Mouse (Mus musculus) testis, adult 2 months (tissue): Measurements from ENCODE around the gene Rbfox3. TPM values are rescaled to one million over a fixed set of nuclear protein-coding genes. Genes with fewer than 3 reads are reported as not detected.

Source experiments
- H3K27ac ChIP-seq: fragments of 200-500 bp; 2 replicates; pipeline ENCODE4 v1.5.1; 2012; ENCODE audit warnings: low read depth, low read length; ENCODE audit not compliant: control insufficient read depth, insufficient read depth
- H3K27me3 ChIP-seq: fragments of 200-500 bp; 2 replicates; pipeline ENCODE4 v1.6.1; 2012; ENCODE audit warnings: mild to moderate bottlenecking, low read length, moderate library complexity; ENCODE audit not compliant: control insufficient read depth, insufficient read depth
- H3K36me3 ChIP-seq: fragments of 200-500 bp; 2 replicates; pipeline ENCODE4 v1.6.1; 2012; ENCODE audit warnings: mild to moderate bottlenecking, low read length; ENCODE audit not compliant: control insufficient read depth, insufficient read depth
- H3K4me1 ChIP-seq: fragments of 200-500 bp; 2 replicates; pipeline ENCODE4 v1.6.1; 2012; ENCODE audit warnings: low read length; ENCODE audit not compliant: control insufficient read depth, insufficient read depth
- H3K4me3 ChIP-seq: fragments of 200-500 bp; 2 replicates; pipeline ENCODE4 v1.5.1; 2012; ENCODE audit warnings: low read depth, mild to moderate bottlenecking, low read length, moderate library complexity, mixed read lengths; ENCODE audit not compliant: control insufficient read depth
- CTCF ChIP-seq: fragments of 200-500 bp; IDR thresholded peaks from 2 replicates; pipeline ENCODE4 v1.5.1; 2012; ENCODE audit warnings: low read depth, mild to moderate bottlenecking, inconsistent platforms, low read length, moderate library complexity; ENCODE audit not compliant: control insufficient read depth, insufficient read depth, insufficient replicate concordance
- POLR2A ChIP-seq: fragments of 200-500 bp; IDR thresholded peaks from 2 replicates; pipeline ENCODE4 v1.6.1; 2012; ENCODE audit warnings: low read depth, mild to moderate bottlenecking, inconsistent platforms, low read length, moderate library complexity; ENCODE audit not compliant: control insufficient read depth
- polyA plus RNA-seq: library from polyadenylated mRNA; depleted of rRNA; stranded (reverse); fragments of >200 nt; gene quantifications from 2 replicates; pipeline ENCODE4 v1.2.3, GENCODE M21; 2012

Gene Rbfox3
- polyA plus RNA-seq, 1 experiment: 0.28 TPM

DNA sequence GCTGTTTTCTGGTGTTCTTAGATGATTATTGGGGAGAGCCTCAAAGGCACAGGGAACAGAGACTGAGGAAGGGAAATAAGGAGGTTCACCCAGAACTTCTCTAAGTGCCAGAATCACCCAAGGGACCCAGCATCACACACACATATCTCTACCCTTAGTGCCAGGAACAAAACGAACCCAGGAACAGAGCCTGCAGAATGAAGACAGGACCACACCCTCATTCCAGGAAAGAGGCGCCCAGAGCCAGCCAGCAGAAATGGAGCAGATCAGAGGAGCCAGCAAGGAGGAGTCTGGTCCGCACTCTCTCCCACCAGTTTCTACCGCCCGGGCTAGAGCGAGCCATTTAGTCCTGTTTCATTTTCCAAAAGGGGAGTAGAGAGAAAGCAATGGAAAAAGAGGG, 358.4 kb downstream of the Rbfox3 start:
- TF ChIP-seq CTCF: no peak
- no peak for TF ChIP-seq POLR2A
- Histone ChIP-seq H3K36me3 (no peaks in the 10 kb centered on the region), H3K4me1 (no peaks in the 10 kb centered on the region), H3K4me3 (no peak overlapping the region), H3K27ac (no peak overlapping the region), H3K27me3 (no peaks in the 10 kb centered on the region)

DNA sequence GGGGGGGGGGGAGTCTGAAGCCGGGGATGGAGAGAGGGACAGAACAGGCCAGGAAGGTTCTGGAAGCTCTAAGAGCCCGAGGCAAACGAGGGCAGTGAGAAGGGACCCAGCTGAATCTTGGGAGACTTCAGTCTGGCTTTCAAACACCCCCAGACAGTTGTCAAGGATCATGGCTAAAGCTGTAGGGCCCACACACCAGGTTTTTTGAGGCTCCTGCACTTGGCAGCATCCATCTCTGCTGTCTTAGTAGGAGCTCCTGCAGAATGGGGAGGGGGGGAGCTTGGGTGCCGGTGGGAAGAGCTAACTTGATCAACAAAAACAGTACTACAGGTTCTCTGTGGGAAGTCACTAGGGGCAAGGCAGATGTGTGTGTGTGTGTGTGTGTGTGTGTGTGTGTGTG, 358.9 kb downstream of the Rbfox3 start:
- no peak for TF ChIP-seq POLR2A
- TF ChIP-seq CTCF: no peak
- H3K27me3 ChIP-seq: no peaks in the 10 kb centered on the region
- H3K36me3 ChIP-seq: no peaks in the 10 kb centered on the region
- H3K27ac ChIP-seq: no peak overlapping the region
- H3K4me3 ChIP-seq: no peak overlapping the region
- no peaks in the 10 kb centered on the region for H3K4me1 ChIP-seq

DNA sequence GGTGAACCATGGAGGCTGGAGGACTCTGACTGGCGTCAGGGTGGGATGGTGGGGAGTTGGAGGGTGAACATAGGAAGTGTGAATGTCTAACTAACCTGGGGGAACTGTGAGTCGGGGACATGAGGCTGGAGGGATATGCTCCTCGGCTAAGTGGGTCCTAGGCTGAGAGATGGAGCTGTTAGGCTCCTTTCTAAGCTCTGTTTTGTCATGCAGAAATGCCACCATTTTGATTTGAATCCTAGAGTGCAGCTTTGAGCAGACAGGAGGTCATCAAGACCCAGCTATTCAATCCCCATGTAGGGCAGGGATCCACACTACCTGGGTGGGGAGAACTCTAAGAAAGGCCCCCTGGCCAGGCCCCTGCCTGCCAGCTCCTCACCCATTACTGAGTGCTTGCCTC, 359.7 kb downstream of the Rbfox3 start:
- Histone ChIP-seq H3K27ac (no peak overlapping the region), H3K36me3 (no peaks in the 10 kb centered on the region), H3K27me3 (no peaks in the 10 kb centered on the region), H3K4me1 (no peaks in the 10 kb centered on the region), H3K4me3 (no peak overlapping the region)
- TF ChIP-seq POLR2A (no peak), CTCF (no peak)

DNA sequence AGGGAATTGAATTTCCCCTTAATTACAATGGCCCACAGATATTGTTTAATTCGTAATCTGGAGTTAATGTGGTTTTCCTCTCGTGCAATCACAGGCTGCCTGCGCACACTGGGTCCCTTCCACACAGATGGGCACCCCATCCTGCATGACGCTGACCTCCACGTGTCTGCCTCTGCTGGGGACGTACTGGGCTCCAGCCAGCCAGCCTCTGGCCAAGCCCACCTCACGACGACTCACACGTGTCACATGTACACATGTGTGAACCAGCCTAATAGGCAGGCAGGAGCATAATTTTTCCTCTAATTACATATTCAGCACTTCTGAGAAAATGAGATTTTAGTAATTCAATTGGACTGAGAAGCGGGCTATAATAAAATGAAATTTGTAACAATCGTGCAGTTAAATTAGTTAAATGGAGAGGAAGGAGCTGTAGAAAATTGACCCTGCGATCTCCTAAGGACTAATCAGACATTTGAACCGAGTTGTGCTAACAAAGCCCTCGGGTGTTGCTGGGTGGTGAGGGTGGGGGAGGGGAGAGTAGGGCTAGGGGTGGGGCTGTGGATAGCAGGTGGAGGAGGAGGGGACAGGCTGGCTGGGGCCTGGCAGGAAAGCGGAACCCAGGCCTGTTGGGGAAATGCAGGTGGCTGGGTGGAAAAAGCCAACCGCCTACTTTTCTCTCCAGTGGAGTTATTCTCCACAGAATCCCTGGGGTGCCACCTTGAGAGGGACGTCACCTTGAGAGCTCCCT, 360.4 kb downstream of the Rbfox3 start:
- Histone ChIP-seq H3K4me1 (no peaks in the 10 kb centered on the region), H3K4me3 (no peak overlapping the region), H3K27me3 (no peaks in the 10 kb centered on the region), H3K27ac (no peak overlapping the region), H3K36me3 (no peaks in the 10 kb centered on the region)
- no peak for TF ChIP-seq POLR2A
- no peak for TF ChIP-seq CTCF

DNA sequence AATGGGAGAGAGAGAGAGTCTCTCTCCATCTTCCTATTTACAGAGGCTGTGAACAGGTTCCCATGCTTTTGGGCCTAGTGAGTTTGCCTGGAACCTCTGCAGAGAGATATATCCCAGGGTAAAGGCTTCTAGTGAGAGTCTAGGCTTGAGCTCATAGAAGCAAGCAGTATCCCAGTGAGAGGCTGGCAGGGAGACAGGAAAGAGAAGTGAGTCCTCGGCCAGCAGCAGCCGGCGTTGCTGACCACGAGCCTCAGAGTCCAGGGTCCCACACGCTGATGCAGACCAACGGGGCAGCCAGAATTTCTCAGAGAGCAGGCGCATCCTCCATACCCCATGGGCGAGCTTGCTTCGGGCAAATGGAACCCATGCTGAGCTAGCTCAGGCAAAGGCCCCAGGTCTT, 363.2 kb downstream of the Rbfox3 start:
- Histone ChIP-seq H3K27me3 (no peaks in the 10 kb centered on the region), H3K4me1 (no peaks in the 10 kb centered on the region), H3K36me3 (no peaks in the 10 kb centered on the region), H3K27ac (no peak overlapping the region), H3K4me3 (no peak overlapping the region)
- TF ChIP-seq CTCF: no peak
- no peak for TF ChIP-seq POLR2A

DNA sequence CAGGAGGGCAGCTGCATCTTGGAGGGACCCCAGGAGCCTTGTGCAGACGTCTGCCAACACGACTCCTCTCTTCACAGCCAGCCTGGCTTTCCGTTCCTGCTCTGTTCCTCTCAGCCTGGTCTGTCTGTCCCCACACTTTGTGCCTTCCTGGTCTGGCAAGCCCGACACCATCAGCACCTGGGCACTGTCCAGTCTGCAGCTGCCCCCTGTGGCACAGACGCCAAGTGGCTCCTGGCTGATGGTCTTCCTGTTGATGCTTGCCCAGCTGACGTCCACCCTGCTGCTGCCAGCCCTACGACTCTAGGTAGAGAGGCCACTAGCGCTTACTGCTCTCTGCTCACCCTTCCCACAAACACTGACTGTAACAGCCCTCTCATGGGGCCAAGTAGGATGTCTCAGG, 365.1 kb downstream of the Rbfox3 start:
- Histone ChIP-seq H3K27ac (no peak overlapping the region), H3K4me3 (no peak overlapping the region), H3K4me1 (no peaks in the 10 kb centered on the region), H3K36me3 (no peaks in the 10 kb centered on the region), H3K27me3 (no peaks in the 10 kb centered on the region)
- TF ChIP-seq POLR2A (no peak), CTCF (no peak)

DNA sequence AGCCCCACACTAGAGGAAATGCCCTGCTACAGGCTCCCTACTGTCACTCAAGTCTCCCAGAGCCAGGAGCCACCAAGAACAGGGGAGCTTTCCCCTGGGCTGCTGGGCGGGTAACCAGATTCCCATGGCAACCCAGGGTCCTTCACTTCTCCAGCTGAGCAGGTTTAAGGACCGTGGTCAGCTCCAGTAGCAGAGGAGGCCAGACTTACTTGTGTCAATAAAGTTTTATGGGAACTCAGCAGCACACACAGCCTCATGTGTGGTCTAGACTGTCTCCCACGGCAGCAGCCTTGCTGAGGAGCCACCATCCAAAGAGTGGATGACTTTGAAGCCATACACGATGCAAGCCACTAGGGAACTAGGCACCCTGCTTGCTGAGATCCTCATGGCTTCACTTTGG, 365.7 kb downstream of the Rbfox3 start:
- no peak overlapping the region for H3K27ac ChIP-seq
- no peak overlapping the region for H3K4me3 ChIP-seq
- H3K27me3 ChIP-seq: no peaks in the 10 kb centered on the region
- H3K4me1 ChIP-seq: no peaks in the 10 kb centered on the region
- no peaks in the 10 kb centered on the region for H3K36me3 ChIP-seq
- TF ChIP-seq CTCF: no peak
- TF ChIP-seq POLR2A: no peak

DNA sequence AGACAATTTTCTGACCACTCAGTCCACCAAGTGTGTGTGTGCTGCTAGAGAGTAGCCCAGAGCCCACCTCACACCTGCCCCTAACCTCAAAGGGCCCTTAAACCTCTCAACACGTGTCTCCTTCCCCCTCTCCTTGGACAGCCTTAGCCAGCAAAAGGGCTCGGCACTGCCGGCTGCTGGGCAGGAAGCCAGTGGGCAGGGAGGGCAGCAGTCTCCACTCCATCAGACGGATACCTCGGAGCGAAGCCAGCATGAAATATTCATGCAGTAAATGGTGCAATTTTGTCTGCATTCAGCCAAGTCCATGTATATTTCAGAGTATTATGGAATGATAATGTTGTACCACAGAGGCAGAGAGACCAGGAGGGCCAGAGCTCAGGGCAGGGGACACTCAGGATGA, 366.8 kb downstream of the Rbfox3 start:
- no peaks in the 10 kb centered on the region for H3K4me1 ChIP-seq
- no peak overlapping the region for H3K27ac ChIP-seq
- H3K36me3 ChIP-seq: no peaks in the 10 kb centered on the region
- no peak overlapping the region for H3K4me3 ChIP-seq
- H3K27me3 ChIP-seq: no peaks in the 10 kb centered on the region
- TF ChIP-seq CTCF (no peak), POLR2A (no peak)
